Mouse (Mus musculus) cerebellum, postnatal 4 days (tissue): ENCODE data around the gene Zfp853.
A peak's percentile ranks its signal among the peaks of the same experiment; 100 is the strongest.

Source experiments
- DNase-seq, 2 experiments: peaks; one replicate each; pipeline ENCODE4 v3.0.0; 2022; ENCODE audit warnings: low spot score in 2 of 2, mixed read lengths in 1 of 2

Gene Zfp853

DNA sequence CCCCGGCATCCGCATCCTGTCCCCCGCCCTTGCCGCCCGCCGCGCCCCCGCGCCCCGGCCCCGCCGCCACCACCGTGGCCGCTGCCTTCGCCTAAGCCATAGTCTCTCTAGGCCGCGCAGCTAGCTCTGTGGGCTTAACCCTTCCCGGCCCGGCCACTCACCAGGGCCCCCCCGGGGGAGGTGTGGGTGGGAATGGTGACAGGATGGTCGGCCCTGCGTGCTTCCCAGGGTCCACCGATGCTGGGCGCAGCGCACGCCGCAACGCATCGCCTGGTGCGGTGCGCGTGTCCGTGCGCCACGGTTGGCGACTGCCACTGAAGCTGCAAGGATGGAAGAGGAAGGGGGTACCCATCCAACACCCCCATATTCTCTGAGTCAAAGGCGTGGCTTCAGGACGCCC, at the start of gene Zfp853:
TSS of gene Zfp853 (minus strand) at position 220 of the 400 bp plus-strand sequence.
- DNase-seq: no peak

DNA sequence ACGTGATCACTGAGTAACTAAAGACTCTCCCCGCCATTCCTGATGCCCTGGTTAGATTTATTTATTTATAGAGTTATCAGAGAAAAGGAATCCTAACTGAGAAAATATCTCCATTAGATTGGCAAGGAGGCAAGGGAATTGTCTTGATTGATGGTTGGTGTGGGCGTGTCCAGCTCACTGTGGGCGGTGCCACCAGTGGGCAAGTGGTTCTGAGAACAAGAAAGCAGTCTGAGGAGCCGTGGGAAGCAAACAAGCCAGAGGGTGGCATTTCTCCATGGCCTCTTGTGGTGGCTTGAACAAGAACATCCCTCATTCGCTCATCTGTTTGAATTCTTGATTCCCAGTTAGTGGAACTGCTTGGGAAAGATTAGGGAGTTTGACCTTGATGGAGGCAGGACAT, 46.2 kb upstream of the Zfp853 start:
- DNase-seq: no peak

DNA sequence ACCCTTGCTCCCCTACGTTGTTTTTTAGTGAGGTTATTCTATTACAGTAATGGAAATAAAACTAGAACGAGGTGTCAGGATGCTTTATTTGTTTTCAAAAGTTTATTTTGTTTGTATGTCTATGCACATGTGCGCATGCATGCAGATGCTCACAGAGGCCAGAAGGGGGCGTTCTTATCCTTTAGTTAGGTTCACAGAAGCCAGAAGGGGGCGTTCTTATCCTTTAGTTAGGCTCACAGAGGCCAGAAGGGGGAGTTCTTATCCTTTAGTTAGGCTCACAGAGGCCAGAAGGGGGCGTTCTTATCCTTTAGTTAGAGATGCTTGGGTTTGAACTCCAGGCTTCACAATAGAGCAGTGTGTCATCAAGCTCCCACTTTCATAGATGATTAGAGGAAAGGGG, 43.1 kb upstream of the Zfp853 start:
- no peak for DNase-seq

DNA sequence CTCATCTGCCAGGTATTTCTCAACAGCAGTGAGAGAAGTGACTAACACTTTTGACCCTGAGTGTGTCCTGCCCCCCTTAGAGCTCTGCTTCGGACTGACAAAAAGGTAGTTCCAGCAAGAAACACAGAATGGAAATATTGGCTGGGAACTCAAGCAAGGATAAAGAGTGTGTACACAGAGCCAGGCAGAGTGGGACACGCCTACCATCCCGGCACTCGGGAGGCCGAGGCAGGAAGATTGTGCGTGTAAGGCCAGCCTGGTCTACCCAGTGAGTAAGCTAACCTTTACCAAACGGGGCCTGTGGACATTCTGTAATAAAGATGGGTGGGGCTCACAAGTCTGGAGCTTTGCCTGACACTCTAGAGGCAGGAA, 41.7 kb upstream of the Zfp853 start:
- no peak for DNase-seq

DNA sequence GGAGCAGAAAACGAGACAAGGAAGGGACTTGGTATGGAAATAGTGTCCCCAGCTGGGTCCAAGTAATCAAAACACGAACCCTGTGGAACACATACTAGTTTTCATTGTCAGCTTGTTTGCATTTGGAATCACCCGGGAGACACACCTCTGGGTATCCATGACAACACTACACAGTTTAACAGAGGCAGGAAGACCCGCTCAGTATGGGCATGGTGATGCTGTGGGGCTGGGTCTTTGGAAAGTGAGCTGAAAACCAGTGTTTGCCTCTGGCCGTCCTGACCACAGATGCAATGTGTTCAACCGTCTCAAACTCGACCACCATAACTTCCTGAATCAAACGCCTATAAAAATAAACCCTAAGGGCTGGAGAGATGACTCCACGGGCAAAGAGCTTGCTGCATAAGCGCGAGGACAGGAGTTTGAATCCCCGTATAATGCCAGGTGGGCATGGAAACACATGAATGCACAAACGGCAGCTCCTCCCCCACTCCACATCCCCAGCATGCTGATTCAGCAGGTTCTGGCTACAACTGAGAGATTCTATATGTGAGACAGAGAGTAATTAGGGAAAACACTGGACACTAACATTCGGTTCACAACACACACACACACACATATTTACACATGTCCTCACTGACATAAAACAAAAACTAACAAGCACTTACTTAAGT, 41.1 kb upstream of the Zfp853 start:
- DNase-seq: no peak

DNA sequence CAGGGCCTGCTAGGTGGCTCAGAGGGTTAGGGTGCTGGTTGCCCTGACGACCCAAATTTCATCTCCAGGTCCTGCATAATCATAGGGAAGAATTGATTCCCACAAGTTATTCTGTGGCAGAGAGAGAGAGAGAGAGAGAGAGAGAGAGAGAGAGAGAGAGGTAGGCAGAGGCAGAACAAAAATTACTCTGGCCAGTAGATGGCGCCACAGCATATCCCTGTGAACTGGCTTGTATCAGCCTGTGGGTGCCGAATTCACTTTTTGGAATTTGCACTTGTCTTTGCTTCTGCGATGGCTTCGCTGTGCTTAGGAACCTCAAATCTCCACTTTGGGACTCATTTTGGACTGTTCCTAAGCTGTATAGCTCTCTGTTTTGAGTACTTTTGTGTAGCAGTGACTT, 40.4 kb upstream of the Zfp853 start:
- peak; percentile 78 to 85 for DNase-seq

DNA sequence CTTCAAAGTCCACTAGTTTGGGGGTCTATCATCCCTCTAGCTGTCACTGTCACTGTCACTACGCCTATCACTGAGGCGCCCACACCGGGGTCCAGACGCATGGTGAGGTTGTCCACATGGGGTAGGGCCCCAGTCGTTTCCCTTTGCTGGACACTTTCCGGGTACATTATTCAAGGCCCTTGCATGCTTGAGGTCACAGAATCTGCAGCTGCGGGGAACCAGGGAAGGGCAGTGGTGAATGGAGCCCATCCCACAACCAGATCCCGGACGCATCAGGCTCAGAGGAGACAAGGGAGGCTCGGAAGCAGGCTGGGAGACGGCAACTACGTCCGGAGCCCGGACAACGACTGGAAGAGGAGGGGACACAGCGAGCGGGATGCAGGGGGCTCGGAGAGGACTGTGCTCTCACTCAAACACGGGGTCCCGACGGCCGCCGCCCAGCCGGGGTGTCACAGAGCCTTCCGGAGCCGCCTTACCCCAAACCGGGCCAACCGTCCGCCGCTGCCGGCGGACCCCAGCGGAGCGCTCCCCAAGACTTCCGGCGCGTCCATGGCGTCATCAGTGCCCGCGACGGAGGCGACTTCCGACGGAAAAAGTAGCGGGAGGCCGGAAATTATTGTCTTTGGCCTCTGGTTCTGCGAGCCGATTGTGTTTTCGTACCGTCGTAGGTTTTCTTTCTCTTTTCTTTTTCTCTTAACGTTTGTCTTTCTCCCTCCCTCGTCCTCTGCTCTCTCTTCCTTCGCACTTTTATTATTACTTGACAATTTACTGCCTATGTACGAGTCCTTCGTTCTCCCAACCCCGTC, 35.5 kb upstream of the Zfp853 start, which contains the start of gene Zdhhc4:
TSS of gene Zdhhc4 (minus strand) at position 567 of the 806 bp plus-strand sequence.
- DNase-seq: peak; percentile 93

DNA sequence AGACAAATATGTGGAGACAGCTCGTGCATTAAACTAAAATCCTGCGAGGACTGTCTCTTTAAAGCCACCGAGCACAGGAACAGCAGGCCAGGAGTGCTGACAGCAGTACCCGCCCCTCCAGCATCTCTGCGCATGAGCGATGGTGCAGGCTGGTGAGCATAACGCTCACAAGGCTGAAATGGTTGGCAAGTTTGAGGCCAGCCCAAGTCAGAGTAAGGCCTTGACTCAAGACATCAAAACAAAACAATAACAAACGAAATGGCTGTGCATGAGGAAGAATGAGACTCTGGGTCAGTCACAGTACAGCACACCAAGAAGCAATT, 23.8 kb upstream of the Zfp853 start:
- no peak for DNase-seq

DNA sequence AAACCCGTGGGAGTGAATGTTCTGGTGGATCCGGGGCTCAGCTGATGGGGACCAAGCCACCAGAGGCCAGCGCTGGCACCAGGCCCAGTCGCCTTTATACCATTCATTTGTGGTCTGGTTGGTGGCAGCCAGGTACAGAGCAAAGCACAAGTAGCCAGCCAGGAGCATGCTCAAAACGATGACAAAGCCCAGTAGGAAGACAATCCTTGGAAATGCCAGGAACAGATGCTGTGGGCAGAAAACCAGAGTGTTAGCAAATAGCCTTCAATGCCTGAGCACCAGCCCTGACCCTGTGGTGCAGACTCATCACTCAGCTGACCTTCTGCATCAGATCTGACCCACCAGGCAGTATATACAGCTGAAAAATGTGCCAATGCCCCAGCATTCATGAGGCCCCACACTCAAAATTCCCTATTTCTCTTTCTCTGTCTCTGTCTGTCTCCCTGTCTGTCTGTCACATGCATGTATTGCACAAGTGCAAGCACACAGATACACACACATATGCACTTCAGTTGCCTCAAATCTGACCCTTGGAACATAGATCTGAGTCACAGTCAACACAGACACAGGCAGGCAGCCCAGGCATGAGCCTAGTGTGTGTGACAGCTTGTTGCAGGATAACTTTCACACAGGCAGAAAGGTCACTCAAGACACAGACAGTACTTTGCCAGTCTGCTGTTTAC, 23.3 kb upstream of the Zfp853 start:
- no peak for DNase-seq

DNA sequence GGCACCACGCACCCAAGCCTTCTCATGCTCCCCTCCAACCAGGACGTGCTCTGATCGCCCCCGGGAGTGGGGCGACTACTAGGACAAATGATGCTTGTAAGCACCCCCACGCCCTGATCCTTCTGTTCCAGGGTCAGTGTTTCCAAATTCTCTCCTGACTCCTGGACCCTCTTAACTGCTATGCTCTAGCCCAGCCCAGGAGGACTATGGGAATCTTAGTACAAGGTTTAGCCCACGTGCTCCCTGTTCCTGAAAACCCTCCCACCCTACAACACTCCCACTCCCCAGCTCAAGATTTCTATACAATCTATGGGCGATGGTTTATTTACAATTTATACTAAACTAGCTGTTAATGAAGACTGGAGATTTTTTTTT, 22.1 kb upstream of the Zfp853 start:
- no peak for DNase-seq

DNA sequence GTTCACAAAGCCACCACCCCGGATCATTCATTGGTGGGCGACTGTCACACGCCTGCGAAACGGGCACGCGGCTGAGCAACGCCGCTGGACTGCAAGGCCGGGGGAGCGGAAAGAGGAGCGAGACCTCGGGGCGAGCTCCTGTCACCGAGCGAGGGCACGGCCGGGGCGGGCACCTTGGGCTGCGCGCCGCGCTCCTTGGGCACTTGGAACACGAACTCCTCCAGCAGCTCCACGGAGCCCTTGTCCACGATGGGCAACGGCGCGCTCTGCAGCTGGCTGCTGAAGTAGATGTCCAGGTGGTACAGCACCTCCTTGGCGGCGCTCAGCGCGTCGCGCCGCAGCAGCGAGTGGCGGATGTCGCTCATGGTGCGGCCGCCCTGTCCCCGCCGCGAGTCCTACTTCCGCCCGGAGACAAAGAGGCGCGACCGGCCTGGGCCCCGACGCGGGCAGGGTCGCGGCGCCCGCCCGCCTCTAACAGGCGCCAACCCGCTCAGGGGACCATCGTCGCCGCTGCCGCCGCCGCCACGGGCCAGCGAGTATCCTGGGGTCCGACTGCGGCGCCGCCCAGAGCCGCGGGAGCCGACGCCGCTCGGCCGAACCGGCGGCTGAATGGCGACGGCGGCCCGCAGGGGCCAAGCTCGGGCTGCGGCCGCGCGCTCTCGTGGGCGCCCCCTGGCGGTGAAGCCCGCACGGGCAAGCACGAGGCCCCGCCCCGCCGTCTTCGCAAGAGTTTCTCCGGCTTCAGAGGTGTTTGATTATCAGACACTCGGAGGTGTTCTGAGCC, 21.5 kb upstream of the Zfp853 start, which contains the start of gene E130309D02Rik:
TSS of gene E130309D02Rik (minus strand) at position 631 of the 784 bp plus-strand sequence.
- DNase-seq: peak; percentile 92 to 97

DNA sequence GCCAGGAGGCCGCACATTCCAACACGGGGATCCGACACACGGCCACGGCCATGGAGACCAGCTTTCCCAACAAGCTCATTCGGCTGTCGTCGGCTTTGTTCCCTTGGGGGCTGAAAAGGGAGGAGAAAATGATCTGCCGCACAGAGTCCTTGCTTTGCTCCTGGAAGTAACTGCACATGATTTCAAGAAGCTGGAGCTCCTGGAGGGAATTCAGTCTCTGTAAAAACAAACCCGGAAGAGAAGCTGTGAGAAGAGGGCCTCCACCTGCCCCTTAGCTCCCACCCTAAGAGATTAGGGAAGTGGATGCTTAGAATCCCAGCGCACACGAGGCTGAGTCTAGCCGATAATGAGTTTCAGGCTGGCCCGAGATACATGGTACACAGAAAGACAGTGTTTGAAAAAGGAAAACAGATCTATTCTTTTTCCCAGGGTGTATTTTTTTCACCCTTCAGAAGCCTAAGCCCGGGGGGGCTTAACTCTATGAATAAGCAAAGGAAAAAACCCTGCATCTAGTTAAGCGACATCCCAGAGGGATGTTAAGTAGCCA, 20.8 kb upstream of the Zfp853 start:
- DNase-seq: no peak

DNA sequence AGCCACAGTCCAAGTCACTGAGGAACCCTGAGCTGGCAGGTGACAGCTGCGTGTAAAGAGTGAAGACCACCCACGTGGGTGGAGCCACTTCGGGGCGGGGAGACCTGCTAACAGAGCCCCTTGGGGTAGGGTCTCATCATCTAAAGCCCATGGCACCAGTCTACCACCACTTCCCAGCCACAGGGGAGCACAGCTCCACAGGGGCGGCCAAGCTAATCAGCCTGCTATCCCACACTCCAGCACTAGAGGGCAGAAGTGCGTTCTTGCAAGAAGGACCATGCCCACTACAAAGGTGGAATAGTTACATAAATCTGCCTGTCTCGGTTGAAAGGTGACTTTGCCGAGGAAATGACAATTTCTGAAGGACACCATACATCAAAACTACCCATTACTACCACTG, 18.5 kb upstream of the Zfp853 start:
- peak; percentile 52 to 79 for DNase-seq

DNA sequence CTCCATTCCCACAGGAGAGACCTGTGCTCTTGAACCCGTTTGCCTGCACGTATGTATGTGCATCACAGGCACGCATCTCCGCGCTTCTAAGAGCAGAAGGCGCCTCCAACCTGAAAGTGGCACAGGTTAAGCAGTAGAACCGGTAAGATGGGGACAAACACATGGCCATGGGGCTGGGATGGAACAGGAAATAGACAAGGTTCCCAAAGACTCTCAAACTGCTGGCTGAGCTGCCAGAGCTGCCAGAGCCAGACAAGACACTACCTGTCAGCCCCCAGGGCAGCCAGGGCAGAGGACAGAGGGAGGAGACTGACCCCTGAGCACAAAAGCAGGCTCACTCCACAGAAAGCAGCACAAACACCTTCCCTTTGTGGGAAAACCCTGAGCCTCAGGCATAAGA, 16.5 kb upstream of the Zfp853 start:
- DNase-seq: no peak

DNA sequence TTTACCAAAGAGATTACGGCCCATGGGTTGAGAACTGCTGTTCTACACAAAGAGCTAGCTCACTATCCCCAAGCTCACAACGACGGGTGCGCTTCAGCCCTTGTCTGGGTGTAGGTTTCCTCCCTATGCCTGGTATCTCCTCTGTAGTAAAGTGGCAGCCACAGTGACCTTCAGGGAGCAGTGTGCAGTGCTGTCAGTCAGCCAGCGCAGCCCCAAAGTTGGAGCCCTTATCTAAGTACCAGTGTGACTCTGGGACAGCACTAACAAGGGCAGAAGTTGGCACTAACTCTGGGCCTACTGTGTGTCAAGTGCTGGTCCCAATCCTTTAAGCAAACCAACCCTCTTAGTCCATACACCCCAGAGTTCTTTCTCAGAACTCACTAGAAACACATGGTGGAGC, 15.4 kb upstream of the Zfp853 start:
- DNase-seq: no peak

DNA sequence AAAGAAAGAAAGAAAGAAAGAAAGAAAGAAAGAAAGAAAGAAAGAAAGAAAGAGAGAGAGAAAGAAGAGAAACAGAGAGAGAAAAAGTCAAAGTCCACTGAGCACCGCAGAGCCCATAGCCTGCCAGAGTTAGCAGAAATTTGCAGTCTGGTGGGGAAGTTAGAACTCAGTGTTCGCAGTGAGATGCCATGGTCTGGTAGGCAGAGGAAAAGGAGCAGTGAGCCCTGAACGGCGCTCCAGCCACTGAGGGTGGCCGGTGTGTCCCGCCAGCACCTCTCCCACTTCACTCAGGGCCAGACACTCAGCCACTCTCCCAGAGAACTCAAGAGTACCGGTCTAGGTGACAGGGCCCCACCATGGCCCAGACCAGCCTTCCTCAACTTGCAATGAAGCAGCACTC, 10.8 kb upstream of the Zfp853 start:
- DNase-seq: no peak

DNA sequence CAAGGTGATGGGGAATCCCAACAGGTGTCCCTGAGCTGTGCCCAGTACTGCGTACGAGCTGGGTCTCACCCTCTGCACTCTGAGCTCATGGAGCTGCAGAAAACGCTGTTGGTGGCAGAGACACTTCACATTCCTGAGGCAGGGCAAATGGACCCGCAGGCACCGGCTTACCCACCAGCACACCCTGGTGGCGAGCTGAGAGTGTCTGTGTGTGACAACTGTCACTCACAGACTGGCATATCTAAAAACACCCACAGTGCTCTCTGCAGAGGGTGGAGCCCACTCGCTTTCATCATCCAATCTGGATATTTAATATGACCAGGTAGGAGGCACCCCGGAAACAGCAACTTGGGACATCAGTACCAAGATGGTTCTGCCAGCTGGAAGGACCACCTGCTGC, 7.9 kb upstream of the Zfp853 start:
- DNase-seq: no peak

DNA sequence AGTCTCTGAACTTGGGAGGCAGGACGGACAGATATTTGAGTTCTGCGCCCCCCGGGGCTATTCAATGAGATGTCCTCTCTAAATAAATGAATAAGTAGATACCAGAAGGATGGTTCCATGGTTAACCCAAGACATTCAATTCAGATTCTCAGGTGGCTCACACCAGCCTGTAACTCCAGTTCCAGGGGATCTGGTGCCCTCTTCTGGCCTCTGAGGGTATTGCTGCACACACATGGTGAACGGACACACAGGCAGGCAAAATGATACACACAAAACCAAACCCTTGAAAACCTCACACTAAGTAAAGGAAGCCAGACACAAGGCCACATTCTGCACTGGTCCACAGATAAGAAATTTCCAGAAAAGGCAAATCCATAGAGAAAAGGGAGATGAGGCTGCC, 6.3 kb upstream of the Zfp853 start:
- DNase-seq: peak; percentile 61 to 69

DNA sequence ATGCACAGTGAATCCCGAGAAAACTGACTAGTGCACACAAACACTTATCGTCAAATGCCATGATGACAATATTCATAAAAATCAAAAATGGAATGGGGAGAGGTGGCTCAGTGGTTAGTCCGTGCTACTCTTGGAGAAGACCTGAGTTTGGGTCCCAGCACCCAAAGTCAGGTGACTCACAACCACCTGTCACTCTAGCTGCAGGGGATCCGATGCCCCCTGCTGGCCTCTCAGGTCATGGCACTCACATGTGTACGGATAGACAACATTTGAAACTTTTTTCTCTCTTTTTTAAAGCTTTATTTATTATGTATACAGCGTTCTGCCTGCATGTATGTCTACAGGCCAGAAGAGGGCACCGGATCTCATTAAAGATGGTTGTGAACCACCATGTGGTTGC, 5.0 kb upstream of the Zfp853 start:
- no peak for DNase-seq

DNA sequence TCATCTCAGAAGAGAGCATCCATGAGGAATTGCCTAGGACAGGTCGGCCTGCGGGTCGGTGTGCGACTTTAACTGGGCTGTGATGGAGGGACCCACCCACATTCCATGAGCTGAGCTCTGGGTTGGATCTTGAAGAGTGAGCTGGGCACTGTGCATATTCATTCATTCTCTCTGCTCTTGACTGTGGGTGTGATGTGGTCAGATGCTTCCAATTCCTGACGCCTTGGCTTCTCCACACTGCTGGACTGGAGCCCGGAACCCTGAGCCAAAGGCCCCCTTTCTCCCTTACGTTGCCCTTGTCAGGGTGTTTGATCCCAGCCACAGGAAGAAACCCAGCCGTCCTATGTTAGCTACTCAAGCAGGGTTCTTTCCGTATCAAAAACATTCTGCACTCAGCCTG, 4.6 kb upstream of the Zfp853 start:
- no peak for DNase-seq

DNA sequence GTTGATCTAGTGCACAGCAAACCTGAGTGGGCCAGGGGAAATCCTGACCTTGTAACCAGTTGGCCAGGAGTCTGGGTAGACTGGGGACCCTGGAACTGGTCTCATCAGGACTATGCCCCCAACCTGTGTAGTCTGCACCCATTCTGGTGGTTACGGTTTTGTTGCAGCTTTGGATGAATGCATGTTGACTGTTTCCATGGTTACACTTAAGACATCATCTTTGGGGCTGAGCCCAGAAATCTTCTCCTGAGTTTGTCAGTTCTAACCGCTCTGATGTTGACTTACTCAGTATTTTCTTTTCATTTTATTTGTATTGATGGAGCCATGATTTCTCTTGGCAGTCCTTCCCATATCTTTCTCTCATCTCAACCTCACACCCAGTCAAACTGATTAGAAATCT, 1.9 kb upstream of the Zfp853 start:
- DNase-seq: no peak

DNA sequence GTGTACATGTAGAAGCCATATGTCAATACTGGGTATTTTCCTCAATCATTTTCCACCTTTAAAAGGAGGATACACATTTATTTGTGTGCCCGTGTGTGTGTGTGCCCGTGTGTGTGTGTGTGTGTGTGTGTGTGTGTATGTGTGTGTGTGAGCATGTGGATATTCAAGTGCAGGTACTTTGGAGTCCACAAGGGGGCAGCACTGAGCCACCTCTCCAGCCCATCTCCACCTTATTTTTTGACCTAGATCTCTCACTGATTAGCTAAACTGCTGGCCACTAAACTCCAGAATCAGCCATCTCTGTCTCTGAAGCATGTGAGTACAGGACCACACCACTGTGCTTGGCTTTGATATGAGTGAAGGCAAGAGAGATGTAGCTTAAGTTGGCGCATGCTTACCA, 1.4 kb upstream of the Zfp853 start:
- DNase-seq: no peak
